Mouse (Mus musculus): ENCODE measurements around the gene Gm20388.

DNA sequence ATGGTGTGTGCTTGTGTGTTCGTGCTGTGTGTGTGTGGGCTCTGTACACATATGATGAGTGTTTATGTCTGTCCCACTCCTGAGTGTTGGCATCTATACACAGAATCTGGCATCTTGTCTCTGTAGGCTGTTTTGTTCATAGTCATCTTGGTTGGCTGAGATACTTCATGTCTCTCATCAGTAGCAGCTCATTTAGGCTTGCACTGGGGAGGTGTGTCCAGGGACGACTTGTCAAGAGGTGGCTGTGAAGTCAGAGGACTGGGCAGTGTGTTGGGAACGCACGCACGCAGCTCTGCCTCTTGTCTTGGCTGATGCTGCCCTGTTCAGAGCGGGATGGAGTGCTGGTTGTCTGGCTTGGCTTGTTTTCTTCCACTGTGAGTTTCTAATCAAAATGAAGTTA is 4359.9 kb downstream of the Gm20388 start:
- TF ChIP-seq CTCF (IDR thresholded peaks at IDR 0.05; ENCODE audit: borderline replicate concordance, insufficient read depth, low read depth, low read length) (no peak), POLR2A (IDR thresholded peaks at IDR 0.05; ENCODE audit: borderline replicate concordance, insufficient read depth, low read length) (no peak)
